Mouse (Mus musculus) embryonic facial prominence, embryonic 15.5 days (tissue): Measurements from ENCODE around the gene Etl4. TPM values are rescaled to one million over a fixed set of nuclear protein-coding genes. Genes with fewer than 3 reads are reported as not detected.

Source experiments
- ATAC-seq: fragments of 200-750 bp; cut with Nextera tagmentation; 2 replicates; pipeline ENCODE4 v1.8.0; 2017; ENCODE audit warnings: low read depth, moderate TSS enrichment; ENCODE audit not compliant: insufficient number of reproducible peaks, low FRiP score, low TSS enrichment
- H3K27ac ChIP-seq: fragments of 300-500 bp; sonication (generic); replicated peaks from 2 replicates; pipeline ENCODE4 v1.5.1; 2015; ENCODE audit warnings: mild to moderate bottlenecking, inconsistent platforms
- H3K27me3 ChIP-seq: fragments of 300-500 bp; sonication (generic); 2 replicates; pipeline ENCODE4 v1.6.1; 2015; ENCODE audit warnings: inconsistent platforms
- H3K36me3 ChIP-seq: fragments of 300-500 bp; sonication (generic); 2 replicates; pipeline ENCODE4 v1.6.1; 2015; ENCODE audit warnings: mild to moderate bottlenecking, inconsistent platforms
- H3K4me1 ChIP-seq: fragments of 300-500 bp; sonication (generic); 2 replicates; pipeline ENCODE4 v1.6.1; 2015; ENCODE audit warnings: inconsistent platforms
- H3K4me2 ChIP-seq: fragments of 300-500 bp; sonication (generic); replicated peaks from 2 replicates; pipeline ENCODE4 v1.6.1; 2015; ENCODE audit warnings: mild to moderate bottlenecking, inconsistent platforms
- H3K4me3 ChIP-seq: fragments of 300-500 bp; sonication (generic); replicated peaks from 2 replicates; pipeline ENCODE4 v1.5.1; 2015; ENCODE audit warnings: mild to moderate bottlenecking, inconsistent platforms
- H3K9ac ChIP-seq: fragments of 300-500 bp; sonication (generic); 2 replicates; pipeline ENCODE4 v1.6.1; 2015; ENCODE audit warnings: inconsistent platforms
- H3K9me3 ChIP-seq: fragments of 300-500 bp; sonication (generic); replicated peaks from 2 replicates; pipeline ENCODE4 v1.6.1; 2016; ENCODE audit warnings: inconsistent platforms
- whole genome bisulfite sequencing: fragments of 180-500 bp; shearing (Covaris S2); methylation state at CpG from one replicate; pipeline ENCODE4 v1.1.7; 2015; 5-methylcytosine and 5-hydroxymethylcytosine counted together
- polyA plus RNA-seq: library from polyadenylated mRNA; unstranded; fragments of >200 nt; fragmentation: Nextera tagmentation; extraction: Ambion mirVana; gene quantifications from 2 replicates; pipeline ENCODE4 v1.2.1, GENCODE M21; 2015

Etl4 gene
- polyA plus RNA-seq, 1 experiment from 2014 or later, result 39.0 TPM

- no peaks in the 10 kb centered on the region for H3K27me3 ChIP-seq
- H3K36me3 ChIP-seq, result no peaks in the 10 kb centered on the region
- H3K9me3 ChIP-seq, result no peaks in the 10 kb centered on the region
- no peak for ATAC-seq
- 24% methylated on average over 2 of the region's 2 CpGs for WGBS
- H3K4me2 ChIP-seq, result no peak overlapping the region
- no peak overlapping the region for H3K27ac ChIP-seq
- H3K9ac ChIP-seq, result no peak overlapping the region
- peaks cover 21% of the 10 kb centered on the region for H3K4me1 ChIP-seq
- H3K4me3 ChIP-seq, result no peak overlapping the region
Observed at GRCm38 (mm10) chr2:20723990-20724745, 814.6 kb downstream of the Etl4 start.

- no peaks in the 10 kb centered on the region for H3K9me3 ChIP-seq
- no peaks in the 10 kb centered on the region for H3K27me3 ChIP-seq
- ATAC-seq, result no peak
- no peak overlapping the region for H3K9ac ChIP-seq
- 54% methylated on average over 2 of the region's 2 CpGs for WGBS
- no peak overlapping the region for H3K4me3 ChIP-seq
- H3K4me1 ChIP-seq, result peaks cover 14% of the 10 kb centered on the region
- no peak overlapping the region for H3K4me2 ChIP-seq
- H3K27ac ChIP-seq, result no peak overlapping the region
- no peaks in the 10 kb centered on the region for H3K36me3 ChIP-seq
Observed at GRCm38 (mm10) chr2:20726974-20727373, 817.4 kb downstream of the Etl4 start.

- H3K4me3 ChIP-seq, result no peak overlapping the region
- ATAC-seq, result no peak
- H3K9ac ChIP-seq, result no peak overlapping the region
- H3K27ac ChIP-seq, result no peak overlapping the region
- no peaks in the 10 kb centered on the region for H3K36me3 ChIP-seq
- H3K4me2 ChIP-seq, result no peak overlapping the region
- peaks cover 10% of the 10 kb centered on the region for H3K4me1 ChIP-seq
- WGBS, result 60% methylated on average over 6 of the region's 6 CpGs
- H3K27me3 ChIP-seq, result no peaks in the 10 kb centered on the region
- no peaks in the 10 kb centered on the region for H3K9me3 ChIP-seq
Observed at GRCm38 (mm10) chr2:20727752-20728438, 818.3 kb downstream of the Etl4 start.

- H3K36me3 ChIP-seq, result no peaks in the 10 kb centered on the region
- H3K4me3 ChIP-seq, result no peak overlapping the region
- ATAC-seq, result no peak
- WGBS, result 35% methylated on average over 3 of the region's 3 CpGs
- no peak overlapping the region for H3K4me2 ChIP-seq
- peaks cover 16% of the 10 kb centered on the region for H3K4me1 ChIP-seq
- H3K9me3 ChIP-seq, result no peaks in the 10 kb centered on the region
- no peaks in the 10 kb centered on the region for H3K27me3 ChIP-seq
- H3K27ac ChIP-seq, result 0 out of 2 replicates have a peak overlapping the region, but pooled peaks have one; percentile 81
- no peak overlapping the region for H3K9ac ChIP-seq
Observed at GRCm38 (mm10) chr2:20735444-20735843, 825.9 kb downstream of the Etl4 start.

- Histone ChIP-seq H3K36me3 (no peaks in the 10 kb centered on the region), H3K9ac (no peak overlapping the region), H3K4me2 (peak overlapping the region; percentile 43), H3K27me3 (no peaks in the 10 kb centered on the region), H3K4me1 (peaks cover 16% of the 10 kb centered on the region), H3K4me3 (peak overlapping the region; percentile 21), H3K27ac (peak overlapping the region; percentile 81), H3K9me3 (no peaks in the 10 kb centered on the region)
- 36% methylated on average over 7 of the region's 7 CpGs for WGBS
- peak; percentile 67; the same call in 1 of the 2 replicates for ATAC-seq
Observed at GRCm38 (mm10) chr2:20736324-20737015, 826.9 kb downstream of the Etl4 start.

GRCm38 (mm10) chr2:20737112-20737808 is 827.7 kb downstream of the Etl4 start:
- peak overlapping the region; percentile 43 for H3K4me2 ChIP-seq
- no peaks in the 10 kb centered on the region for H3K36me3 ChIP-seq
- H3K27ac ChIP-seq, result peak overlapping the region; percentile 81
- no peak overlapping the region for H3K9ac ChIP-seq
- WGBS, result 25% methylated on average over 19 of the region's 19 CpGs
- ATAC-seq, result 0 out of 2 replicates have a peak, but pooled peaks have one; percentile 27
- H3K4me1 ChIP-seq, result peaks cover 16% of the 10 kb centered on the region
- no peaks in the 10 kb centered on the region for H3K9me3 ChIP-seq
- H3K27me3 ChIP-seq, result no peaks in the 10 kb centered on the region
- peak overlapping the region; percentile 21 for H3K4me3 ChIP-seq

GRCm38 (mm10) chr2:20737837-20738236 is 828.3 kb downstream of the Etl4 start:
- H3K4me2 ChIP-seq, result peak overlapping the region; percentile 43
- no peaks in the 10 kb centered on the region for H3K9me3 ChIP-seq

GRCm38 (mm10) chr2:20747723-20748122 is 838.1 kb downstream of the Etl4 start:
- no peak for ATAC-seq
- Histone ChIP-seq H3K27me3 (no peaks in the 10 kb centered on the region), H3K36me3 (peaks cover 12% of the 10 kb centered on the region; the same call in 1 of the 2 replicates), H3K4me2 (no peak overlapping the region), H3K9ac (no peak overlapping the region), H3K4me1 (no peaks in the 10 kb centered on the region; the same call in 1 of the 2 replicates), H3K4me3 (no peak overlapping the region), H3K9me3 (no peaks in the 10 kb centered on the region), H3K27ac (no peak overlapping the region)
- WGBS, result 47% methylated on average over 1 of the region's 1 CpGs

More at GRCm38 (mm10) chr2:20737837-20738236, 828.3 kb downstream of the Etl4 start:
- 40% methylated on average over 4 of the region's 4 CpGs for WGBS
- Histone ChIP-seq H3K9ac (no peak overlapping the region), H3K27me3 (no peaks in the 10 kb centered on the region), H3K36me3 (no peaks in the 10 kb centered on the region), H3K4me3 (peak overlapping the region; percentile 21), H3K27ac (0 out of 2 replicates have a peak overlapping the region, but pooled peaks have one; percentile 5), H3K4me1 (peaks cover 16% of the 10 kb centered on the region)
- ATAC-seq, result no peak

- H3K4me1 ChIP-seq, result no peaks in the 10 kb centered on the region; the same call in 1 of the 2 replicates
- H3K36me3 ChIP-seq, result peaks cover 10% of the 10 kb centered on the region; the same call in 1 of the 2 replicates
- WGBS, result 59% methylated on average over 1 of the region's 1 CpGs
- H3K9ac ChIP-seq, result no peak overlapping the region
- H3K27ac ChIP-seq, result no peak overlapping the region
- no peaks in the 10 kb centered on the region for H3K9me3 ChIP-seq
- H3K27me3 ChIP-seq, result no peaks in the 10 kb centered on the region
- no peak overlapping the region for H3K4me2 ChIP-seq
- ATAC-seq, result no peak
- H3K4me3 ChIP-seq, result no peak overlapping the region
Observed at GRCm38 (mm10) chr2:20748481-20748880, 838.9 kb downstream of the Etl4 start.

- Histone ChIP-seq H3K9me3 (no peaks in the 10 kb centered on the region), H3K4me3 (no peak overlapping the region), H3K36me3 (no peaks in the 10 kb centered on the region), H3K4me2 (no peak overlapping the region), H3K27ac (no peak overlapping the region), H3K4me1 (no peaks in the 10 kb centered on the region; the same call in 1 of the 2 replicates), H3K27me3 (no peaks in the 10 kb centered on the region), H3K9ac (no peak overlapping the region)
- WGBS, result 89% methylated on average over 3 of the region's 3 CpGs
- 0 out of 2 replicates have a peak, but pooled peaks have one; percentile 34 for ATAC-seq
Observed at GRCm38 (mm10) chr2:20749687-20750086, 840.1 kb downstream of the Etl4 start.
